Mouse (Mus musculus) liver, embryonic 14.5 days (tissue): ENCODE results near the gene Vezf1. TPM values are rescaled to one million over a fixed set of nuclear protein-coding genes. Genes with fewer than 3 reads are reported as not detected.
"Not testable (repeated sequence)": the region's sequence is repeated elsewhere in the genome, so short reads cannot be mapped to it uniquely, and the experiment has no call there.

Experiments
- ATAC-seq: fragments of 200-750 bp; cut with Nextera tagmentation; 2 replicates; pipeline ENCODE4 v1.8.0; 2017; ENCODE audit warnings: moderate number of reproducible peaks, mild to moderate bottlenecking, moderate library complexity; ENCODE audit not compliant: insufficient read depth
- DNase-seq, 3 experiments: peaks; one replicate each; pipeline ENCODE4 v3.0.0-alpha.2; 2012 to 2013; ENCODE audit warnings: low read depth in 3 of 3, low spot score in 3 of 3
- H3K27ac ChIP-seq: fragments of 300-500 bp; sonication (generic); 2 replicates; pipeline ENCODE4 v1.5.1; 2014; ENCODE audit warnings: moderate library complexity, mild to moderate bottlenecking, control low read depth, inconsistent platforms
- H3K27me3 ChIP-seq: fragments of 300-500 bp; sonication (generic); 2 replicates; pipeline ENCODE4 v1.6.1; 2014; ENCODE audit warnings: mild to moderate bottlenecking, low read length, moderate library complexity; ENCODE audit not compliant: control insufficient read depth, insufficient read depth
- H3K36me3 ChIP-seq: fragments of 300-500 bp; sonication (generic); replicated peaks from 2 replicates; pipeline ENCODE4 v1.6.1; 2014; ENCODE audit warnings: low read depth; ENCODE audit not compliant: control insufficient read depth, insufficient read depth
- H3K4me1 ChIP-seq, 2 experiments: fragments of 200-500 bp in 1 of 2; fragments of 300-500 bp in 1 of 2; sonication (generic) in 1 of 2; replicated peaks; 2 replicates each; pipeline ENCODE4 v1.6.1; 2012 to 2014; ENCODE audit warnings: antibody characterized with exemption in 1 of 2, inconsistent platforms in 1 of 2, low read length in 1 of 2; ENCODE audit not compliant: control insufficient read depth in 2 of 2, insufficient read depth in 2 of 2
- H3K4me2 ChIP-seq: fragments of 300-500 bp; sonication (generic); 2 replicates; pipeline ENCODE4 v1.6.1; 2014; ENCODE audit warnings: low read depth, mild to moderate bottlenecking, control low read depth, moderate library complexity
- H3K4me3 ChIP-seq, 2 experiments: fragments of 200-500 bp in 1 of 2; fragments of 300-500 bp in 1 of 2; sonication (generic) in 1 of 2; 2 replicates each; pipeline ENCODE4 v1.5.1; 2012 to 2014; ENCODE audit warnings: low read depth in 2 of 2, low read length in 2 of 2, mild to moderate bottlenecking in 2 of 2, control low read depth in 1 of 2, inconsistent platforms in 1 of 2, moderate library complexity in 1 of 2; ENCODE audit not compliant: insufficient read depth in 1 of 2
- H3K9ac ChIP-seq: fragments of 300-500 bp; sonication (generic); replicated peaks from 2 replicates; pipeline ENCODE4 v1.6.1; 2014; ENCODE audit warnings: mild to moderate bottlenecking, control low read depth, moderate library complexity
- H3K9me3 ChIP-seq: fragments of 300-500 bp; sonication (generic); 2 replicates; pipeline ENCODE4 v1.6.1; 2016; ENCODE audit warnings: low read length, mixed read lengths; ENCODE audit not compliant: control insufficient read depth
- CTCF ChIP-seq: IDR thresholded peaks from 2 replicates; pipeline ENCODE4 v1.5.1; 2016; ENCODE audit warnings: antibody characterized with exemption, low read depth, control low read depth
- EP300 ChIP-seq: IDR thresholded peaks from 2 replicates; pipeline ENCODE4 v1.6.1; 2016; ENCODE audit warnings: antibody characterized with exemption, low read depth
- WGBS: fragments of 180-500 bp; shearing (Covaris S2); extraction: QIAGEN DNeasy Blood & Tissue Kit; methylation state at CpG from one replicate; pipeline ENCODE4 v1.1.7; 2014; ENCODE audit not compliant: insufficient replicate concordance; 5-methylcytosine and 5-hydroxymethylcytosine counted together
- polyA plus RNA-seq, 2 experiments: library from polyadenylated mRNA; depleted of rRNA in 1 of 2; stranded (reverse) in 1 of 2; unstranded in 1 of 2; fragments of >200 nt; fragmentation: Nextera tagmentation in 1 of 2; extraction: Ambion mirVana in 1 of 2; gene quantifications; 2 replicates each; pipeline versions ENCODE4 v1.2.1 to v1.2.3; 2012 to 2014

Vezf1 gene
- polyA plus RNA-seq, 2 experiments: 5.7 to 7.5 TPM

DNA sequence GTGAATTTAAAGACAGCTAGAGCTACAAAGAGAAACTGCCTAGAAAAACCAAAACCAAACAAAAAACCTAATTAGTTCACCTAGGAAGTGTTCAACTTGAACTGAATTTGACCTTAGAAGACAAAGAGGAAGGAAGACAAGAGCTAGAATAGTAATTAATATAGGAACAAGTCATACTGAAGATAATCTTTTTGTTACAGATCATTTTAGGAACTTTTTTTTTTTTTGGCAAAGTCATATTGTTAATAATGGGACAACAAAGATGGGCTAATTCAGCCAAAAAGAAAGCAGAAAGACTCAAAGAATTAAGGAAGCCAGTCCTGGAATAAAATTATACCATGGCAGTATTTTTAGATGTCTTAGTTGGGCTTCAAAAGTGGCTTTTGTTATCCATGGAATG lies 23.8 kb upstream of the Vezf1 start:
- DNase-seq (no peak), ATAC-seq (no peak)
- H3K4me1 ChIP-seq: peaks cover 10 to 11% of the 10 kb centered on the region in 2 experiments
- no peaks in the 10 kb centered on the region for H3K27me3 ChIP-seq
- no peak overlapping the region for H3K9ac ChIP-seq
- H3K9me3 ChIP-seq: no peaks in the 10 kb centered on the region
- no peak for TF ChIP-seq CTCF
- no peak for TF ChIP-seq EP300
- H3K27ac ChIP-seq: no peak overlapping the region
- H3K4me3 ChIP-seq: no peak overlapping the region
- no peak overlapping the region for H3K4me2 ChIP-seq
- peaks cover 8% of the 10 kb centered on the region for H3K36me3 ChIP-seq

- not testable (repeated sequence) for H3K9me3 ChIP-seq, DNase-seq, ATAC-seq, H3K27me3 ChIP-seq
- H3K4me2 ChIP-seq: peak overlapping the region; percentile 81
- peaks cover 12 to 14% of the 10 kb centered on the region in 2 experiments for H3K4me1 ChIP-seq
- H3K36me3 ChIP-seq: peaks cover 16% of the 10 kb centered on the region
- WGBS: 87% methylated on average over 3 of the region's 3 CpGs
- H3K27ac ChIP-seq: peak overlapping the region; percentile 88
- peak overlapping the region in 1 of 2 experiments; percentile 97; a peak in 1 of 4 replicates for H3K4me3 ChIP-seq
- H3K9ac ChIP-seq: peak overlapping the region; percentile 83
Measured at GRCm38 (mm10) chr11:88045159-88045558, 22.9 kb upstream of the Vezf1 start.

- Histone ChIP-seq H3K4me3 (peak overlapping the region; percentile 61 to 97), H3K27ac (peak overlapping the region; percentile 88), H3K36me3 (peaks cover 23% of the 10 kb centered on the region), H3K9ac (peak overlapping the region; percentile 83), H3K27me3 (no peaks in the 10 kb centered on the region), H3K4me1 (peaks cover 12 to 16% of the 10 kb centered on the region in 2 experiments), H3K4me2 (peak overlapping the region; percentile 81), H3K9me3 (no peaks in the 10 kb centered on the region)
- DNase-seq (peak in 1 of 3 experiments; percentile 66), ATAC-seq (peak; percentile 34)
- WGBS: 46% methylated on average over 4 of the region's 4 CpGs
- TF ChIP-seq CTCF: no peak
- no peak for TF ChIP-seq EP300
Measured at GRCm38 (mm10) chr11:88045878-88046277, 22.2 kb upstream of the Vezf1 start.

GRCm38 (mm10) chr11:88046323-88046937 lies 21.6 kb upstream of the Vezf1 start:
- no peaks in the 10 kb centered on the region for H3K27me3 ChIP-seq
- H3K27ac ChIP-seq: peak overlapping the region; percentile 88
- peak; percentile 3; the same call in 1 of the 2 replicates for ATAC-seq
- peak overlapping the region; percentile 61 to 97 for H3K4me3 ChIP-seq
- peak overlapping the region; percentile 81 for H3K4me2 ChIP-seq
- peaks cover 26% of the 10 kb centered on the region for H3K36me3 ChIP-seq
- peak overlapping the region; percentile 83 for H3K9ac ChIP-seq
- no peak for DNase-seq
- peaks cover 12 to 18% of the 10 kb centered on the region in 2 experiments for H3K4me1 ChIP-seq
- no peaks in the 10 kb centered on the region for H3K9me3 ChIP-seq
- TF ChIP-seq CTCF (peak; percentile 23; the same call in 1 of the 2 replicates), EP300 (no peak)
- WGBS: 28% methylated on average over 17 of the region's 17 CpGs

GRCm38 (mm10) chr11:88046944-88047794 lies 20.9 kb upstream of the Vezf1 start, which contains the start of gene Srsf1:
Gene Srsf1, plus strand, starts transcription at chr11:88047373.
- peak within 1 kb of the TSS; percentile 100 for H3K9ac ChIP-seq
- no peaks in the 10 kb centered on the region for H3K27me3 ChIP-seq
- peaks cover 12 to 18% of the 10 kb centered on the region in 2 experiments for H3K4me1 ChIP-seq
- peak; percentile 28 for TF ChIP-seq EP300
- TF ChIP-seq CTCF: no peak
- no peaks in the 10 kb centered on the region for H3K9me3 ChIP-seq
- peaks cover 29% of the 10 kb centered on the region for H3K36me3 ChIP-seq
- H3K4me2 ChIP-seq: peak within 1 kb of the TSS; percentile 90
- H3K4me3 ChIP-seq: peak within 1 kb of the TSS; percentile 79 to 97
- H3K27ac ChIP-seq: peak within 1 kb of the TSS; percentile 88
- ATAC-seq (peak; percentile 87), DNase-seq (peak; percentile 96 to 97 (median 96))
- under 1% methylated on average over 60 of the region's 60 CpGs for WGBS
